Mouse (Mus musculus) cerebellum, adult 2 months (tissue): ENCODE data around the gene Rufy2. TPM values are rescaled to one million over a fixed set of nuclear protein-coding genes. Genes with fewer than 3 reads are reported as not detected.

ENCODE experiments used
- DNase-seq, 2 experiments: peaks; one replicate each; pipeline ENCODE4 v3.0.0; 2021
- H3K27ac ChIP-seq: fragments of 200-500 bp; 2 replicates; pipeline ENCODE4 v1.5.1; 2012; ENCODE audit warnings: low read length, control low read depth, inconsistent platforms; ENCODE audit not compliant: insufficient read depth
- H3K27me3 ChIP-seq: fragments of 200-500 bp; 2 replicates; pipeline ENCODE4 v1.6.1; 2012; ENCODE audit warnings: inconsistent platforms, mild to moderate bottlenecking, low read length, moderate library complexity; ENCODE audit not compliant: control insufficient read depth, insufficient read depth
- H3K4me1 ChIP-seq: fragments of 200-500 bp; 2 replicates; pipeline ENCODE4 v1.6.1; 2011; ENCODE audit warnings: low read length; ENCODE audit not compliant: control insufficient read depth, insufficient read depth
- H3K4me3 ChIP-seq: fragments of 200-500 bp; replicated peaks from 2 replicates; pipeline ENCODE3; 2011; ENCODE audit warnings: mild to moderate bottlenecking, low read depth, low read length, control low read depth; ENCODE audit not compliant: insufficient read depth
- CTCF ChIP-seq: fragments of 200-500 bp; IDR thresholded peaks from 2 replicates; pipeline ENCODE4 v1.5.1; 2011; ENCODE audit warnings: low read depth, mild to moderate bottlenecking, control low read depth, low read length, moderate library complexity, borderline replicate concordance; ENCODE audit not compliant: insufficient read depth
- POLR2A ChIP-seq: fragments of 200-500 bp; IDR thresholded peaks from 2 replicates; pipeline ENCODE4 v1.6.1; 2011; ENCODE audit warnings: low read length, control low read depth, borderline replicate concordance; ENCODE audit not compliant: insufficient read depth
- WGBS: fragments of 180-500 bp; shearing (Covaris S2); methylation state at CpG from one replicate; pipeline ENCODE4 v1.1.7; 2018; 5-methylcytosine and 5-hydroxymethylcytosine counted together
- polyA plus RNA-seq: library from polyadenylated mRNA; depleted of rRNA; stranded (reverse); fragments of >200 nt; gene quantifications from 2 replicates; pipeline ENCODE4 v1.2.3, GENCODE M21; 2012

The Rufy2 gene
- polyA plus RNA-seq, 1 experiment = 68.4 TPM

GRCm38 (mm10) chr10:62966291-62966690 lies 13.7 kb upstream of the Rufy2 start:
- Histone ChIP-seq H3K27ac (no peak overlapping the region), H3K27me3 (no peaks in the 10 kb centered on the region), H3K4me1 (0 out of 2 replicates have a peak, but pooled peaks cover 4% of the 10 kb centered on the region), H3K4me3 (no peak overlapping the region)
- DNase-seq = peak; percentile 32 to 36
- WGBS = 88% methylated on average over 15 of the region's 15 CpGs
- no peak for TF ChIP-seq POLR2A
- no peak for TF ChIP-seq CTCF

DNA sequence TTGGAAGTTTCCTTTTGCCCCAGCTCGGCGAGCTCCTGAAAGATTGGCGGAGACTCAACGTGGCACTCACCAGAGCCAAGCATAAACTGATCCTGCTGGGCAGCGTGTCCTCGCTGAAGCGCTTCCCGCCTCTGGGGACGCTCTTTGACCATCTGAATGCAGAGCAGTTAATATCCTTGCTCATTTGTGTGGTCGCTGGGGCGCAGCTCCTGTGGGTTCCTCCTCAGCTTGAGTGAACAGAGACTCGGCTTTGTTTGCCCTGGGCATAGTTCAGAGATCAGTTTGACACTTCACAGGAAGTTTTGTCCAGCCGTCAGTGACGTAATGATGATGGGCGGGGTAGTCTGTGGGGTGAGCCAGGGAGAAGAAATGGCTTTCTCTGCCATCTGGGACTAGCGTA lies 8.2 kb upstream of the Rufy2 start:
- 0 out of 2 replicates have a peak, but pooled peaks cover 4% of the 10 kb centered on the region for H3K4me1 ChIP-seq
- H3K4me3 ChIP-seq = no peak overlapping the region
- DNase-seq = peak; percentile 56 to 68
- WGBS = 10% methylated on average over 16 of the region's 16 CpGs
- H3K27ac ChIP-seq = no peak overlapping the region
- TF ChIP-seq CTCF = peak; percentile 49; the same call in 1 of the 2 replicates
- TF ChIP-seq POLR2A = no peak
- H3K27me3 ChIP-seq = no peaks in the 10 kb centered on the region

DNA sequence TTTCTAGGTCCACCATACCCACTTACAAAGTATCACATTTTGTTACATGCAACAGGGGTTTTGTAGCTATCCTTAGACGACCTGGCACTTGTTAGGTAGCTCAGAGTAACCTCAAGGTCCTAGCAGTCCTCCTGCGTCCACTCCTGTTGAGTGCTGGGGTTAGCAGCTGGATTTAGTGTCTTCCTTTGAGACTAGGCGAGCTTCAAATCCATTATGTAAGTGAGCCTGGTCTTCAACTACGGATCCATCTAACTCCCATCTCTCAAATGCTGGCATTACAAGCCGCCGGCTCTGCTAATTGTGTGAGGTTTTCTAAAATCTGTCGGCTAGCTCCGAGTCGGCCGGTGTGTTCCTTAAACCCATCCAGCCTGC lies 370 bp upstream of the Rufy2 start:
- DNase-seq = no peak
- TF ChIP-seq POLR2A (no peak), CTCF (no peak)
- Histone ChIP-seq H3K4me3 (peak overlapping the region; percentile 61), H3K4me1 (peaks cover 7% of the 10 kb centered on the region), H3K27me3 (no peaks in the 10 kb centered on the region), H3K27ac (peak overlapping the region; percentile 71)
- 7% methylated on average over 10 of the region's 10 CpGs for WGBS

DNA sequence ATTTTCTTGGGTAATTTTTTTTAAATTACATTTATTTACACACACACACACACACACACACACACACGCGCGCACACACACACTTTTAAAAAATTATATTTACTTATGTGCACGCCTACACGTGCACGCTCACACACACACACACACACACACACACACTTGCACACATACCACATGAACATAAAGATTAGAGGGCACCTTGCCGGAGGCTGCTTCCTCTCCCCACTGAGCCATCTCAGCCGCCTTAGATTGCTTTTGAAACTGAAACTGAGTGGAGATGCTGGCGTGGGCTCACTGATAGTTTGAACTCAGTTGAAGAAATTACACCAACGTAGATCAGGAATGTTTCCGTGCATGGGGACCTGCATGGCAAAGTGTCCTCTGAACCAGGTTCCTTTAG lies 4.0 kb downstream of the Rufy2 start:
- WGBS = 88% methylated on average over 11 of the region's 11 CpGs
- H3K4me1 ChIP-seq = peaks cover 9% of the 10 kb centered on the region
- TF ChIP-seq POLR2A (no peak), CTCF (no peak)
- no peak overlapping the region for H3K4me3 ChIP-seq
- no peak for DNase-seq
- H3K27me3 ChIP-seq = no peaks in the 10 kb centered on the region
- H3K27ac ChIP-seq = no peak overlapping the region

DNA sequence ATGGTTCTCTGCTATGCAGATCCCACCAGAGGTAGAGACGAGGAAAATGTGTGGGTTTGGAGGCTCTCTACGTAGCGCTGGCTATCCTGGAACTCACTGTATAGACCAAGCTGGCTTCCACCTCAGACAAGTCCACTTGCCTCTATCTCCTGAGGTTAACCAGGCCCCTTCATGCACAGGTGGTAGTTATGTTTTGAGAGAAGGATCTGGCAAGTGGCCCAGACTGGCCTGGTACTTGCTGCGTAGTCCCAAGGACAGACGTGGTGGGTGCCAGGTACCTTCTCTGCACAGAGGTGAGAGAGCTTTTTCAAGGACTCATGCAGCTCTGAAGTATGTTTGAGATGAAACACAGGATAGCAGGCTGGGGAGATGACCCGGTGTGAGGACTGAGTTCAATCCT lies 4.5 kb downstream of the Rufy2 start:
- peak in 1 of 2 experiments; percentile 46 for DNase-seq
- TF ChIP-seq CTCF (no peak), POLR2A (no peak)
- 54% methylated on average over 6 of the region's 6 CpGs for WGBS
- H3K4me3 ChIP-seq = no peak overlapping the region
- no peaks in the 10 kb centered on the region for H3K27me3 ChIP-seq
- H3K4me1 ChIP-seq = peaks cover 9% of the 10 kb centered on the region
- no peak overlapping the region for H3K27ac ChIP-seq

- Histone ChIP-seq H3K27me3 (no peaks in the 10 kb centered on the region), H3K4me1 (0 out of 2 replicates have a peak, but pooled peaks cover 6% of the 10 kb centered on the region), H3K27ac (no peak overlapping the region), H3K4me3 (no peak overlapping the region)
- WGBS = 24% methylated on average over 3 of the region's 3 CpGs
- DNase-seq = no peak
- TF ChIP-seq POLR2A = no peak
- TF ChIP-seq CTCF = peak; percentile 36; the same call in 1 of the 2 replicates
Measured at GRCm38 (mm10) chr10:62987341-62987740, 7.3 kb downstream of the Rufy2 start.

DNA sequence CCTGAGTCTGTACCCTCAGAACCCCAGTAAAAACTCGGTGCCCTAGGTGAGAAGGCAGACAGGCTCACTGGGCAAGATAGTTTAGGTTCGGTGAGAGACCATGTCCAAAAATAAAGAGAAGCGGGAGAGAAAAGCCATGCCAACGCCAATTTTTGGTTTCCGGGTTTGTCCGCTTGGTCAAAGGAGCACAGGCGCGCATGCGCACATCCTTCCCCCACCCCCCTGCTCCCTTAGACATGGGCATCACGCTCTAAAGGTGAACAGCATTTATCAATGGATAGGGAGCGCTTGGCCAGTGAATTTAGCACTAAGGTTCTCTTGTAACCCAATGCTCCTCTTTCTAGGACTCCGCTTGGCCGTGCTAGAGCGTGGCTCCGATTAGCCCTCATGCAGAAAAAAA lies 10.6 kb downstream of the Rufy2 start:
- 90% methylated on average over 15 of the region's 15 CpGs for WGBS
- Histone ChIP-seq H3K4me3 (no peak overlapping the region), H3K27me3 (no peaks in the 10 kb centered on the region), H3K27ac (no peak overlapping the region), H3K4me1 (peaks cover 4% of the 10 kb centered on the region; the same call in 1 of the 2 replicates)
- DNase-seq = no peak
- TF ChIP-seq CTCF (no peak), POLR2A (no peak)

GRCm38 (mm10) chr10:62993991-62994390 lies 14.0 kb downstream of the Rufy2 start:
- 57% methylated on average over 7 of the region's 9 CpGs for WGBS
- no peak for DNase-seq
- H3K27ac ChIP-seq = no peak overlapping the region
- no peaks in the 10 kb centered on the region for H3K27me3 ChIP-seq
- no peak for TF ChIP-seq CTCF
- no peak for TF ChIP-seq POLR2A
- no peak overlapping the region for H3K4me3 ChIP-seq
- H3K4me1 ChIP-seq = peaks cover 4% of the 10 kb centered on the region; the same call in 1 of the 2 replicates

DNA sequence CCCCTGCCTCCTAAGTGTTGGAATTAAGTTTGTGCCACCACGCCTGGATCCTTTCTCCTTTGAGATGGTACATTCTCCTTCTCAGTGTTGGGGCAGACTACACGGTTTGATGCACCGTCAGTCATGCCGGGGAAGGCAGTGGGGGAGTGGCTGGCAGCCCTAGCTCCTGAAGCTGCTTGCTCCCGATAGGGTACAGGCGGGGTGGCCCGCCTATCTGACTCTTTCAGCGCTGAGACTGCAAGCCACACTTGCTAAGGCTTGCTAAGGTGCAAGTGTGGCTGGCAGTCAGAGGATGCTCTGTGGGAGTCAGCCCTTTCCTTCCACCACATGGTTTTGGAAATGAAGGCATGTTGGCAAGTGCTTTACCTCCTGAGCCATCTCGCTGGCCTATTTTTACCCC lies 20.6 kb downstream of the Rufy2 start:
- 27% methylated on average over 9 of the region's 9 CpGs for WGBS

More for the DNA sequence above, 20.6 kb downstream of the Rufy2 start:
- Histone ChIP-seq H3K4me3 (no peak overlapping the region), H3K27ac (no peak overlapping the region), H3K4me1 (0 out of 2 replicates have a peak, but pooled peaks cover 4% of the 10 kb centered on the region), H3K27me3 (no peaks in the 10 kb centered on the region)
- TF ChIP-seq CTCF = no peak
- TF ChIP-seq POLR2A = no peak
- DNase-seq = peak in 1 of 2 experiments; percentile 19
